Mouse (Mus musculus) cerebellum, postnatal 14 days (tissue): Measurements from ENCODE around the gene H2-K1.
"Not testable (repeated sequence)": the region's sequence is repeated elsewhere in the genome, so short reads cannot be mapped to it uniquely, and the experiment has no call there.

Experiments
- DNase-seq, 2 experiments: peaks; one replicate each; pipeline ENCODE4 v3.0.0; 2021; ENCODE audit warnings: mixed read lengths in 2 of 2

H2-K1 gene

DNA sequence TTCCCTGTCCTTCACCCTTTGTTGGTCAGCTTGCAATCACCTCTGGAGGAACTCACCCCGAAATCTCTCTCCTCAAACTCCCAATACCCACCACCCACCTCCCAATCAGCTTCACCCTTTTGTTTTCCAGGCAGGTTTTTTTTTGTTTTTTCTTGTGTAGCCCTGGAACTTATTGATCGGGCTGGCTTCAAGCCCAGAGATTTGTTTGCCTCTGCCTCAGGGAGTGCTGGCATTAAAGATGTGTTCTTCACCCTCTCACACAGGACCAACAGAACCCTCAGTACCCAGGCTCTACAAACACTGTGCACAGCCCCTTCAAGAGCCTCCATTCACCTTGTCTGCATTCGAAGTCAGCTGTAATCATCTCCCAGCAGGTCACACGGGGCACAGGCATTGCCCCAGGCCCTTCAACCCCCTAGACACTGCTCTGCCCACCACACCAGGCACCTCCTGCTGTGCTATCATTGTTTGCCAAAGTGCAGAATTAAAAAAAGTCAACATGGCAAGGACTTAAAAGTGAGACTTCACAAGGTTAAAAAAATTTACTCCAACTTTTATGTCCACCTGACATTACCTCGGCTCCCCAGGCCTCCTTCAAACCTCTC is 46.1 kb downstream of the H2-K1 start:
- DNase-seq: peak in 1 of 2 experiments; percentile 50

DNA sequence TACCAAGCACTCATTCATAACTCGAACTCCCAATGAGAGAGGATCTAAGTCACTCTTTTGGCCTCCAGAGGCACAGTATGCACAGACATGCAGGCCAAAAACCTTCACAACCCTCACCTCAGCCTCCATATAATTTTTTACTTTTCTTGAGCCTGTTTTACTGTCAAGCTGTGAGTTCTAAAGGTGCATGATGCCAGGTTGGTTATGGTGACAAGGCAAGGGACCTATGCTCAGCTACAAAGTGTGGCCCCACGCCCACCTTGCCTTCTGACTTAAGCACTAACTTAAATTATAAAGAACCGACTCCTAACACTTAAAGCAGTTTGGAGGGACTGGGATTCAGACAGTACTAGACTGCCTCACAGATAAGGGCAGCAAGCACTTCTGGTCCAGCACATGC is 46.8 kb downstream of the H2-K1 start:
- DNase-seq: no peak

DNA sequence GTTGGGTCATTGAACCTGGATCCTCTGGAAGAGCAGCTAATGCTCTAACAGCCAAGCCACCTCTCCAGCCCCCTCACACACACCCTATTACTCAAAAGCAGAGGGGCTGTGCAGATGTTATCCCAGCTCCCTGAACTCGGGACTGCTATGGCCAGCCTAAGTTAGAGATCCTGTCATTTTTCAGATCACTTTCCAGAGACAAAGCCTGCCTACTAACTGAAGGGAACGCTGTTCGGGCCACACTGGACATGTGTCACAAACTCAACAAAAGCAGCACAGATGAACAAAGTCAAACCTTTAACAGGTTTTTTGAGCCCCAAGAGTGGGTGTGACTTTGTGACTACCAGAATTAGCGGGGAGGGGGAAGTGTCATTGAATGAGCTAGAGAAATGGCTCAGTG is 47.3 kb downstream of the H2-K1 start:
- DNase-seq: no peak

DNA sequence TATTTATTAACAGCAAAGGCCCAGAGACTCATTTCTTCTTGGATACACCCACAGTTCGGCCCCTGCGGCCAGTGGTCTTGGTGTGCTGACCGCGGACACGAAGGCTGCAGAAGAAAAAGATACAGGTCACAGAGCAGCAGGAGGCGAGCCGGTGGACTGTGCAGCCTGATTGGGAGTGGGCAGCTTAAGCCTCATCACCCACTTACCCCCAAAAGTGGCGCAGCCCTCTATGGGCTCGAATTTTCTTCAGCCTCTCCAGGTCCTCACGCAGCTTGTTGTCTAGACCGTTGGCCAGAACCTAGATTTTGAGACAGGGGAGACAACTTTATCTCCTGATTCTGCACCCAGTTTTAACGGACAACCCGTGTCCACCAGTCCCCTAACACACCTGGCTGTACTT is 48.1 kb downstream of the H2-K1 start:
- not testable (repeated sequence) for DNase-seq

DNA sequence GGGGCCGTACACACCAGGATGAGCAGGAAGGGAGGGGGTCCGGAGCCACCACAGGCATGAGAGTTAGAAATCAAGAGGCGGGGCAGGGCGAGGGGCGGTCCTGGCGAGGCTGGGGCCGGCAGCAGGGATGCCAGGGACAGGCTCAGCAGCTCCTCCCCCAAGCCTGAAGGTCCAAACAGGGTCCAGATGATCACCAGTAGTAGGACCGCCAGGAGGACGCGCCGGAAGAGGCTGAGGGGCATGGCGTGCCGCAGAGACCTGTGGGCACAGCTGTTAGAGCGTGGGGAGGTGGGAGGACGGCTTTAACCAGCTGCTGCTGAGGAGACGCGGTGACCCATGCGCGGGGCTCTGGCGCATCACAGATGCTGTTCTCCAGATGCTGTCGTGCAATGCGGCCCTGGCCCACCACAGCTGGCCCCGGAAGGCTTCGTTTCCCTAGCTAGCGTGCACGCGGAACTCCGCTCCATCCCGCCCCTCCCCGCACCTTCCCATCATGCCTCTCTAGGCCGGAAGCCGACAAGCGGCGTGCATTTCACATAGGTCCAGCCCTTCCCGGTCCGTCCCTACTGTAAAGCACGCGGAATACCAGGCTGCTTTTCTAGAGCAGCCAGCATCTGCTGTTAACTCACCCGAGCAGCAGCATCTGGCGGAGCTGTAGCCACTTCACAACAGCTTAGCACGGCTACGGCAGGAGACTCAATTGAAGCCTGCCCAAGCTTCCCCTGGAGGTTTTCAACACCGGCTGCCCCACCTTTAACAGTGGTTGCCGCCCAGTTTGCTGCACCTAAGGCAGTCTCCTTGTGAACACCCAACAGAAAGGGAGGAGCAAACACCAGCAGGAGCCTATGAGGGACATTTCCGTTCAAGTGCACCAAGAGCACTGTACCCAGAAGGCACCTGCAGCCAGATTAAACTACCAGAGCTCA is 48.9 kb downstream of the H2-K1 start, which contains the start of gene B3galt4:
Gene B3galt4, minus strand, starts transcription at position 468 of the 926 bp plus-strand sequence.
- peak; percentile 79 to 89 for DNase-seq

DNA sequence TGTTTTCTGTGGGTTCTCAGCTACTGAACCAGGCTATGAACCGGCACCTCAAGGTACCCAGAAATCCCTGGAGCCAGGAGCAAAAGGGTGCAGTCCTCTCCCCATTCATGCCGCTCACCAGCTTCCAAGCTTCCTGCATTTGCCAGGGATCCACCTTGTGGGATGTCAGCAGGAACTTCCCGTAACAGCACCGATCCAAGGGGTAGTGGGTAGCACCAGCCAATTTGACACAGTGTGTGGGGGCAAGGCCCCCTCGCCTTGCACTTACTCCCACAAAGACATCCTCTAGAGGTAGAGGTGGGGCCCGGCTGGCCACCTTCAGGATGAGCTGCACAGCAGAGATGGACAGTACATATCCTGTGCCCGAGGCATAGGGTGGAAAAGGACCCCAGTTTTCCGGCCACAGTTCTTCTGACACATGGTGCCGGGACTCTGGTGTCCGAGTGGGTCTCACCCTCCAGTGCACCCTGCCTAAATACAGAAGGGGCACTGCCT is 50.0 kb downstream of the H2-K1 start:
- no peak for DNase-seq

DNA sequence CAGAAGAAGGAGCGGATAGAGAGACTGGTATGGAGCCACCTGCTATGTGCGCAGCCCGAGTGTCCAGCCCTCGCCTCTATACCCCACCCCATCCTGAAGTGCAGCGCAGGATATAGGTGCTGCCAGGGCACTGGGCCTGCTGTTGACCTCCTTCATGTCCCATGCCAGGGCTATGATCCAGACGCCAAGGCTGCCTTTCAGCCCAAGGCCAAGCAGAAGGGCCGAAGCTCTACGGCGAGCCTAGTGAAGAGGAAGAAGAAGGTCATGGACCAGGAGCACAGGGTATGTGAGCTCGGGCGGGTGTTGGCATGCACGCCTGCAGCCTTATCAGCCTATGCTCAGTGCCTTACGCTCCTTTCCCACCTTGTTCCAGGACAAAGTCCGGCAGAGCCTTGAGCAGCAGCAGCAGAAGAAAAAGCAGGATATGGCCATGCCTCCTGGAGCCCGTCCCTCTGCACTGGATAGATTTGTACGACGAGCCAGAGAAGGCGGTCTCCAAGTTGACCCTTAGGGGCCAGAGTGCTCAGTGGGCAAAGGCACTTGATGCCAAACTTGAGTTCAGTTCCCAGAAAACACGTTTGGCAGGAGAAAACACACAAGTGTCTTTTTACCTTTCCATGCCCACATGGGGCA is 51.1 kb downstream of the H2-K1 start:
- no peak for DNase-seq

DNA sequence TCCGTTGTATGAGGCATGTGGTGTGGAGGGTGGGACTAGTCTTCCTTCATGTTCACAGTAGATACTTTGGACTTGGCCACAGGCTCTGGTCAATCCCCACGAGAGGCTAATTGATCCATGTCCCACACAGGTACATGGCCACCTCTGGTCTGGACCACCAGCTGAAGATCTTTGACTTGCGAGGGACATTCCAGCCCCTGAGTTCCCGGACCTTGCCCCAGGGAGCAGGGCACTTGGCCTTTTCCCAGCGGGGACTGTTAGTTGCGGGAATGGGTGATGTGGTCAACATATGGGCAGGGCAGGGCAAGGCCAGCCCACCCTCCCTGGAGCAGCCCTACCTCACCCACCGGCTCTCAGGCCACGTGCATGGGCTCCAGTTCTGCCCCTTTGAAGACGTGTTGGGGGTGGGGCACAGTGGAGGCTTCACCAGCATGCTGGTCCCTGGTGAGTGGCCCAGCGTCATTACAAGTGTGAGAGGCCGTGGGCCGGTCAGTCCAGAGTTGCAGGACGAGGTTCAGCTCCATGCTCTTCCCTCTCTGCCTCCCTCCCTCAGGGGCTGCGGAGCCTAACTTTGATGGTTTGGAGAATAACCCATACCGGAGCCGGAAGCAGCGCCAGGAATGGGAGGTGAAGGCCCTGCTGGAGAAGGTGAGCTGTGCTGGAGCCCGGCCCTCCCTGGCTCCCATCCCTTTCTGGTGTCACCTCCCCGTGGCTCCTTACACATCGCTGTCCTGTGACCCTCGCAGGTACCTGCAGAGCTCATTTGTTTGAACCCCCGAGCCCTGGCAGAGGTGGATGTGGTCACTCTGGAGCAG is 51.9 kb downstream of the H2-K1 start:
- DNase-seq: no peak

DNA sequence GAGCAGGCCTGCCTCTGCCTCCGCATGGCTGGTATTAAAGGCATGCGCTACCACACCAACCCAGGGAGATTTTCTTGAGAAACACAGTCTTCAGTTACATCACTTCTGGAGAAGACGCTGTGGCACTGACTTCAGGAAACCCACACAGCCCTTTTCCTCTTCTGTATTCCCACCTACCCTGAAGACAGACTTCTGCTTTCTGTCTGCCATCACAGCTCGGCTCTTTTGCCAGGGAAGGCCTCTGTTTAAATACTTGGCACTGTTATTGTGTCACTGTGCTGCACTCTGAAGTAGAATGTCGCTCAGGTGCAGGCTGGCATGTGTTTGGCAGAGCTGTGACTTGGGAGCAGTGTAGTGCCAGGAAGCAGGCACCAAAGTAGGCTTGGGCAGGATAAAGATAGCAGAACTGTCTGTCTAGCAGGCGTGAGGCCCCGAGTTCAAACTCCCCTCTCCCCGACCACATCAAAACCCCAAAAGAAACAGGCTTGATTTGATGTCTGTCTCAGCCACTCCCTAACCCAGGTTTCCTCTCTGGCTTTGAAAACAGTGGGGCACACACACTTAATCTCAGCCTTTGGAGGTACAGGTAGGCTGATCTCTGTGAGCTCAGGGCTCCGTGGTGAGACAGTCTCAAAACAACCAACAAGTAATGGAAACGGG is 52.6 kb downstream of the H2-K1 start:
- DNase-seq: no peak
